Mouse (Mus musculus) kidney, embryonic 14.5 days (tissue): ENCODE data around the gene Gfod1. TPM values are rescaled to one million over a fixed set of nuclear protein-coding genes. Genes with fewer than 3 reads are reported as not detected.

Experiments used
- ATAC-seq: fragments of 200-750 bp; cut with Nextera tagmentation; 2 replicates; pipeline ENCODE4 v1.8.0; 2017; ENCODE audit warnings: moderate number of reproducible peaks, mild to moderate bottlenecking, moderate TSS enrichment, moderate library complexity; ENCODE audit not compliant: low FRiP score, low TSS enrichment
- H3K27ac ChIP-seq: fragments of 300-500 bp; sonication (generic); 2 replicates; pipeline ENCODE4 v1.5.1; 2014; ENCODE audit warnings: low read depth, mild to moderate bottlenecking, low read length, moderate library complexity, mixed read lengths
- H3K27me3 ChIP-seq: fragments of 300-500 bp; sonication (generic); 2 replicates; pipeline ENCODE4 v1.6.1; 2014; ENCODE audit warnings: mild to moderate bottlenecking, low read length; ENCODE audit not compliant: control insufficient read depth, insufficient read depth
- H3K36me3 ChIP-seq: fragments of 300-500 bp; sonication (generic); 2 replicates; pipeline ENCODE4 v1.6.1; 2014; ENCODE audit warnings: low read length, mixed read lengths; ENCODE audit not compliant: control insufficient read depth, insufficient read depth
- H3K4me1 ChIP-seq: fragments of 300-500 bp; sonication (generic); 2 replicates; pipeline ENCODE4 v1.6.1; 2014; ENCODE audit warnings: low read length, mixed read lengths; ENCODE audit not compliant: control insufficient read depth, insufficient read depth
- H3K4me2 ChIP-seq: fragments of 300-500 bp; sonication (generic); replicated peaks from 2 replicates; pipeline ENCODE4 v1.6.1; 2014; ENCODE audit warnings: low read depth, mild to moderate bottlenecking, low read length
- H3K4me3 ChIP-seq: fragments of 300-500 bp; sonication (generic); 2 replicates; pipeline ENCODE4 v1.5.1; 2014; ENCODE audit warnings: mild to moderate bottlenecking, low read length
- H3K9ac ChIP-seq: fragments of 300-500 bp; sonication (generic); 2 replicates; pipeline ENCODE4 v1.6.1; 2014; ENCODE audit warnings: low read depth, mild to moderate bottlenecking, low read length, moderate library complexity
- H3K9me3 ChIP-seq: fragments of 300-500 bp; sonication (generic); 2 replicates; pipeline ENCODE4 v1.6.1; 2016; ENCODE audit warnings: low read length; ENCODE audit not compliant: control insufficient read depth
- WGBS: fragments of 180-500 bp; shearing (Covaris S2); extraction: QIAGEN DNeasy Blood & Tissue Kit; methylation state at CpG from one replicate; pipeline ENCODE4 v1.1.7; 2014; 5-methylcytosine and 5-hydroxymethylcytosine counted together
- polyA plus RNA-seq: library from polyadenylated mRNA; unstranded; fragments of >200 nt; fragmentation: Nextera tagmentation; extraction: Ambion mirVana; gene quantifications from 2 replicates; pipeline ENCODE4 v1.2.1, GENCODE M21; 2014

Gene Gfod1
- polyA plus RNA-seq, 1 experiment from 2014 or later: 0.41 TPM

DNA sequence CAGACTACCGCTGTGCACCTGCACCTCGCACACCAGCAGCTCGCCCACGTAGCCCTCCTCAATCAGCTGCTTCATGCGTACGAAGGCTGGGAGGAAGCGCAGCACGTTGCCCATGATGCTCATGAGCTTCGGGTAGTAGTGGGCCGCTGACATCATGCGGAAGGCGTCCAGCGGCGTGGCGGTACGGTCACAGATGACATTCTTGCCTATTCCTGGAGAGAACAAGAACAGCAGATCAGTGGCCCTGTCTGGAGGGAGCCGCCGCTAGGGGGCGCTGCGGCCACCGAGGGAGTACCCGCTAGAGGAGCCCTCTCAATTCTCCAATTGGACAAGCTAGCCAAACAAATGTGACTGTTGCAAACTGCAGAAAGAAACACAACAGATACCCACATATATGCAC is 102.9 kb downstream of the Gfod1 start:
- ATAC-seq: no peak
- Histone ChIP-seq H3K27ac (no peak overlapping the region), H3K9ac (no peak overlapping the region), H3K4me2 (no peak overlapping the region), H3K4me3 (no peak overlapping the region), H3K27me3 (0 out of 2 replicates have a peak, but pooled peaks cover 2% of the 10 kb centered on the region), H3K9me3 (no peaks in the 10 kb centered on the region), H3K4me1 (peaks cover 3% of the 10 kb centered on the region; the same call in 1 of the 2 replicates), H3K36me3 (no peaks in the 10 kb centered on the region)
- 38% methylated on average over 22 of the region's 22 CpGs for WGBS

DNA sequence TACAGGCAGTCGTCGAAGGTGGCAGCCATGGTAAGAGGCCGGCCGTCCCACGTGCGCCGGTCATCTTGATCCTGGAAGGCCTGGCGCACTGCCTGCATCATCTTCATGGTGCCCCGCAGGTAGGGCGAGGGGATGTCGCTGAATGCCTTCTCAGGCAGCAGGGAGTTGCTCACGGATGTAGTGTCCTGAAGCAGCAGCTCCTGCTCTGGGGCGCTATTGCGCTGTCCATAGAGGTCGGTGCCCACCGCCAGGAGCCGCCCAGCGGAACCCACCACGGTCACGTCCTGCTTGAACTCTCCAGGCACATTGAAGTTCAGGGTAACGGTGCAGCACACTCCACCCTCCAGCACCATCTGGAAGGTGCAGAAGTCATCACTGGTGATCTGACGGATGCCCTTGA is 103.5 kb downstream of the Gfod1 start:
- Histone ChIP-seq H3K27me3 (0 out of 2 replicates have a peak, but pooled peaks cover 2% of the 10 kb centered on the region), H3K36me3 (no peaks in the 10 kb centered on the region), H3K4me2 (no peak overlapping the region), H3K9ac (no peak overlapping the region), H3K27ac (no peak overlapping the region), H3K4me1 (peaks cover 5% of the 10 kb centered on the region; the same call in 1 of the 2 replicates), H3K9me3 (no peaks in the 10 kb centered on the region), H3K4me3 (no peak overlapping the region)
- 71% methylated on average over 22 of the region's 22 CpGs for WGBS
- ATAC-seq: no peak

DNA sequence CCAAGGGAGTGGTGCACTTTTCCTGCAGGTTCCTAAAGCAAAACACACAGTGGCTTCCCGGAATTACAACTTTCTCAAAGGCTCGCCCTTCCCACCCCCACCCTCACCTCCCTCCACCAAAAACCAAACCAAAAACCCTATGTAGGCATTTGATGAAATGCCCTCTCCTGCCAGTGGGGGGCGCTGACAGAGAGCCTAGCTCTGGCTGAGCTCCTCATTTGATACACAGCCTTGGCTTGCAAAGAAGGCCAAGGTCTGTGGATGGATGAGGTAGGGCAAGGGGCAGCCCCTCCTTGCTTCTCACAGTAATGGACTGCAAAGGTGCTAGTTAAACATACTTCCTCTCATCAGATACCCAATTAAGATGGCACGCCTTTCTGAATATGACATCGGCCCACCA is 104.2 kb downstream of the Gfod1 start:
- Histone ChIP-seq H3K9ac (no peak overlapping the region), H3K27ac (no peak overlapping the region), H3K9me3 (no peaks in the 10 kb centered on the region), H3K36me3 (no peaks in the 10 kb centered on the region), H3K4me3 (no peak overlapping the region), H3K4me2 (no peak overlapping the region), H3K27me3 (0 out of 2 replicates have a peak, but pooled peaks cover 2% of the 10 kb centered on the region), H3K4me1 (peaks cover 5% of the 10 kb centered on the region; the same call in 1 of the 2 replicates)
- 73% methylated on average over 5 of the region's 5 CpGs for WGBS
- ATAC-seq: no peak

DNA sequence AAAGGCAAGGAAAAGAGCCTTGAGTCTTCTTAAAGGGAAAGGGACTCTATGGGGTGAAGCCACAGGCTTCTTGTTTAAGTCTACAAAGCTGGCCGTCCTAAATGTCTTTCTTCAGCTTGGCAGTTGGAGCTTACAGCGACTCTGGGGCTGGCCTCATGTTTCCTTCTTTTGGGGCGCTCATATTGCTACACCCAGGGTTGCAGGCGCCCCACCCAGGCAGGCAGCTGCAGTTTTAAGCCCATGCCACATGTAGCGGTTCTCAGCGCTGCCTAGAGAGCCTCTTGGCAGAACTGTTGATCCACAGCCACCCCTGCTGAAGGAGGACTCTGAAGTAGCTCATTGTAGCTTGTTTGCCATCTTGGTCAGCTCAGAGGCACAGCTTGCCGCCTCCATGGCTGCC is 104.7 kb downstream of the Gfod1 start:
- Histone ChIP-seq H3K36me3 (no peaks in the 10 kb centered on the region), H3K4me2 (no peak overlapping the region), H3K4me3 (no peak overlapping the region), H3K27me3 (0 out of 2 replicates have a peak, but pooled peaks cover 2% of the 10 kb centered on the region), H3K9me3 (no peaks in the 10 kb centered on the region), H3K4me1 (peaks cover 5% of the 10 kb centered on the region; the same call in 1 of the 2 replicates), H3K27ac (no peak overlapping the region), H3K9ac (no peak overlapping the region)
- no peak for ATAC-seq
- WGBS: 86% methylated on average over 7 of the region's 7 CpGs

DNA sequence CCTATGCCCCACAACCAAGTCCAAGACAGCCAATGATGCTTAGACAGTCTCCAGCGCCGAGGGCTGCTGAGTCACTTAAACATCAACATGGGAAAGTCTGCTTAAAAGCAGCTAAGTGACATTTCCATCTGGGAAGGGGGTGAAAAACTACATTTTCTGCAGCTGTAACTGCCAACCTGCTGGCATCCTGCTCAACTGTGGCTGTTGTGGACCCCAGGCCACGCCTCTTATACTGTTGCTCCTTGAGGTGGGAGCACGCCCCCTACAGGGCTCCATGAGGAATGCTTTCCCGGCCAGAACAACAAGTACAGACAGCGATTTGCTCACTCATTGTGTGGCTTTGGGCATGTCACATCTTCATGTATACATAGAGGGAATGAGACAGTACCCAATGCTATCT is 106.8 kb downstream of the Gfod1 start:
- H3K4me3 ChIP-seq: no peak overlapping the region
- no peak overlapping the region for H3K27ac ChIP-seq
- peaks cover 2% of the 10 kb centered on the region; the same call in 1 of the 2 replicates for H3K27me3 ChIP-seq
- H3K36me3 ChIP-seq: no peaks in the 10 kb centered on the region
- H3K9me3 ChIP-seq: no peaks in the 10 kb centered on the region
- WGBS: 61% methylated on average over 6 of the region's 6 CpGs
- no peak overlapping the region for H3K4me2 ChIP-seq
- ATAC-seq: no peak
- no peak overlapping the region for H3K9ac ChIP-seq
- H3K4me1 ChIP-seq: peaks cover 5% of the 10 kb centered on the region; the same call in 1 of the 2 replicates

DNA sequence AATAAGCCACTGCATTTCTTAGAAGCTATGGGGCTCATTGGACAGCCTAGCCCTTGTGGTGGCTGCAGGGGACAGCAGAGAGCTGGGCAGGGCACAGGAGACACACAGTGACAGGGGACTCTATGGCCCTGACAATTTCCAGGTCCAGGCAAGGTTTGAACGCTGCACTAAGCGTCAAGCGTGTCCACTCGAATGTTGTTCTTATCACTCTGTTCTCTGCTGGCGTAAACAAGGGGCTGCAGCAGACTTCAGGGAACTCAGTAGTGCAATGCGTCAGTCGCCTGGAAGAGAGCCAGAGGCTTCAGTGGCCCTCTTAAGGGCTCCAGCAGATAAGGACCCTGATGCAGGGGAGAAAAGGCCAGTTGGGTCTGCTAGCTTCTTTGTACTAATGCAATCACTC is 108.0 kb downstream of the Gfod1 start:
- Histone ChIP-seq H3K27me3 (peaks cover 2% of the 10 kb centered on the region; the same call in 1 of the 2 replicates), H3K36me3 (no peaks in the 10 kb centered on the region), H3K4me1 (peaks cover 11% of the 10 kb centered on the region), H3K27ac (no peak overlapping the region), H3K9ac (peak overlapping the region; percentile 7; the same call in 1 of the 2 replicates), H3K4me3 (no peak overlapping the region), H3K9me3 (no peaks in the 10 kb centered on the region), H3K4me2 (no peak overlapping the region)
- ATAC-seq: no peak
- 52% methylated on average over 7 of the region's 7 CpGs for WGBS

DNA sequence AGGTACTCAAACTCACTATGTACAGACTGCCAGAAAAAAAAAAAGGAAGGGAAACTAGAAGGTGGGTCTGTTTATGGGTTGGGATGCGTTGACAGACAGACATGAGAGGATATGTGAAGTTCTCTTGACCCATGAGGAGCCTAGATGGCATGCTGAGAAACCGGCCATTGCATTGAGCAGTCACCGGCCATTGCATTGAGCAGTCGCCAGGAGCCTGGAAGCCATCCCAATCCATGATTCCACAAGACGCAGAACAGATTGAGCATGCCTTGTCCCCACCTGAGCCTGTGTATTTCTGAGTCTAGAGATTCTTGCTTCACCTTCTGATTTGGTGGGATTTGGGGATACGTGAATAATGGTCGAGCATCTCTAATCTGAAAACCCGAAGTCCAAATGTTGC is 110.0 kb downstream of the Gfod1 start:
- Histone ChIP-seq H3K27ac (no peak overlapping the region), H3K9me3 (no peaks in the 10 kb centered on the region), H3K36me3 (no peaks in the 10 kb centered on the region), H3K9ac (no peak overlapping the region), H3K27me3 (peaks cover 2% of the 10 kb centered on the region; the same call in 1 of the 2 replicates), H3K4me1 (peaks cover 11% of the 10 kb centered on the region), H3K4me2 (no peak overlapping the region), H3K4me3 (no peak overlapping the region)
- no peak for ATAC-seq
- WGBS: 92% methylated on average over 8 of the region's 8 CpGs

DNA sequence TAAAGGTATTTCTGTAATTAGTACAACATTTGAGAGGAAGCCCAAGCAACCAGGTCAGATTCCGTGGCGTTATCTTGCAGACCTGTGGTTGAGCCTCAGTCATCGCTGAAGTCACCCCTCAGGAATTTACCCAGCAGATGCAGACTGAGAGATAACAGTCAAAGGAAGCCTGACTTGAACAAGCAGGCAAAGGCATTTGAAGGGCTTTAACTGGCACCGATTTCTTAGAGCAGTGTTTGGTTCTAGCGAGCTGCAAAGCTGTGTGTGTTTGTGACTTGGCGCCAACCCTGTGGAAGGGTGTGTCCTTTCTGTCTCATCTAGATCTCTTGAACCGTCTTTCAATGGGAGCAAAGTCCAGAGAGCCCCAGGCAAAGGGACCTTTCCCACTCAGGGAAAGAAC is 110.7 kb downstream of the Gfod1 start:
- no peaks in the 10 kb centered on the region; the same call in 1 of the 2 replicates for H3K27me3 ChIP-seq
- H3K4me2 ChIP-seq: no peak overlapping the region
- no peak overlapping the region for H3K9ac ChIP-seq
- H3K36me3 ChIP-seq: no peaks in the 10 kb centered on the region
- 60% methylated on average over 7 of the region's 7 CpGs for WGBS
- H3K27ac ChIP-seq: no peak overlapping the region
- H3K4me3 ChIP-seq: no peak overlapping the region
- ATAC-seq: no peak
- no peaks in the 10 kb centered on the region for H3K9me3 ChIP-seq
- H3K4me1 ChIP-seq: peaks cover 11% of the 10 kb centered on the region

DNA sequence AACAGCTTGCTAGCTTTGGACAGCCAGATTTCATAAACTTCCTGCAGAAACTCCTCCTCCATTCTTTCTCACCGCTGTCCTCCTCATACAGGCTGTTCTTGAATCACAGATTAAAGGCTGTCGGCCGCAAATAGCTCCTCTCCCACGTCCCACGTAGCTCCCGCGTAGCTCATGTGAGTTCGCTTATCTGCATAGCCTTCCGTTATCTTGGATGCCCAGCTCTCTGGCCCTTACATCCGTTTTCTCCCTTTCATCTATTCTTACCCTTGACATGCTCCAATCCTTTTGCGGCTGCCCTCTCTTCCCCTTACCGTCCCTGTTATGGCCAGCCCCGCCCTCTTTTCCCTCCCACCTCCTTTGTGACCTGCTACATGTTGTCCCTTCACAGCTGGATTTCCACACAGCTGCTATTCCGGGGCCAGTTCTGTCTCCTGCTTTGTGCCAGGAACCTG is 112.2 kb downstream of the Gfod1 start:
- WGBS: 5% methylated on average over 14 of the region's 14 CpGs

More for the DNA sequence above, 112.2 kb downstream of the Gfod1 start:
- peaks cover 9% of the 10 kb centered on the region for H3K4me1 ChIP-seq
- no peaks in the 10 kb centered on the region for H3K9me3 ChIP-seq
- no peaks in the 10 kb centered on the region for H3K36me3 ChIP-seq
- H3K4me2 ChIP-seq: peak overlapping the region; percentile 40
- ATAC-seq: 0 out of 2 replicates have a peak, but pooled peaks have one; percentile 69
- peak overlapping the region; percentile 17; the same call in 1 of the 2 replicates for H3K4me3 ChIP-seq
- H3K27ac ChIP-seq: no peak overlapping the region
- no peaks in the 10 kb centered on the region; the same call in 1 of the 2 replicates for H3K27me3 ChIP-seq
- H3K9ac ChIP-seq: no peak overlapping the region
